Mouse (Mus musculus) embryonic facial prominence, embryonic 11.5 days (tissue): ENCODE results near the gene Usp21. TPM values are rescaled to one million over a fixed set of nuclear protein-coding genes. Genes with fewer than 3 reads are reported as not detected.

Source experiments
- ATAC-seq: fragments of 200-750 bp; cut with Nextera tagmentation; replicated peaks from 2 replicates; pipeline ENCODE4 v1.8.0; 2017; ENCODE audit warnings: low read depth; ENCODE audit not compliant: insufficient number of reproducible peaks, low FRiP score, low TSS enrichment
- DNase-seq: peaks from one replicate; pipeline ENCODE4 v3.0.0-alpha.2; 2015; ENCODE audit warnings: low spot score
- H3K27ac ChIP-seq: fragments of 300-500 bp; sonication (generic); replicated peaks from 2 replicates; pipeline ENCODE4 v1.5.1; 2014; ENCODE audit warnings: mild to moderate bottlenecking, low read depth, low read length, control low read depth
- H3K27me3 ChIP-seq: fragments of 300-500 bp; sonication (generic); 2 replicates; pipeline ENCODE4 v1.6.1; 2014; ENCODE audit warnings: mild to moderate bottlenecking, low read length, moderate library complexity, mixed read lengths; ENCODE audit not compliant: control insufficient read depth, insufficient read depth
- H3K36me3 ChIP-seq: fragments of 300-500 bp; sonication (generic); replicated peaks from 2 replicates; pipeline ENCODE4 v1.6.1; 2014; ENCODE audit warnings: low read depth, mild to moderate bottlenecking, low read length, moderate library complexity, mixed read lengths; ENCODE audit not compliant: control insufficient read depth, insufficient read depth
- H3K4me1 ChIP-seq: fragments of 300-500 bp; sonication (generic); 2 replicates; pipeline ENCODE4 v1.6.1; 2014; ENCODE audit warnings: low read length, mixed read lengths; ENCODE audit not compliant: control insufficient read depth, insufficient read depth
- H3K4me2 ChIP-seq: fragments of 300-500 bp; sonication (generic); 2 replicates; pipeline ENCODE4 v1.6.1; 2014; ENCODE audit warnings: low read depth, mild to moderate bottlenecking, control low read depth, low read length, moderate library complexity
- H3K4me3 ChIP-seq: fragments of 300-500 bp; sonication (generic); 2 replicates; pipeline ENCODE4 v1.5.1; 2014; ENCODE audit warnings: low read depth, low read length, control low read depth
- H3K9ac ChIP-seq: fragments of 300-500 bp; sonication (generic); replicated peaks from 2 replicates; pipeline ENCODE4 v1.6.1; 2014; ENCODE audit warnings: mild to moderate bottlenecking, control low read depth, low read length
- H3K9me3 ChIP-seq: fragments of 300-500 bp; sonication (generic); replicated peaks from 2 replicates; pipeline ENCODE4 v1.6.1; 2016; ENCODE audit warnings: mild to moderate bottlenecking, low read length, inconsistent platforms, mixed read lengths; ENCODE audit not compliant: control insufficient read depth
- WGBS: fragments of 180-500 bp; shearing (Covaris S2); extraction: QIAGEN DNeasy Blood & Tissue Kit; methylation state at CpG from one replicate; pipeline ENCODE4 v1.1.7; 2014; 5-methylcytosine and 5-hydroxymethylcytosine counted together
- polyA plus RNA-seq: library from polyadenylated mRNA; unstranded; fragments of >200 nt; fragmentation: Nextera tagmentation; extraction: Ambion mirVana; gene quantifications from 2 replicates; pipeline ENCODE4 v1.2.1, GENCODE M21; 2014

Usp21 gene
- polyA plus RNA-seq, 1 experiment from 2014 or later, result 96.1 TPM

GRCm38 (mm10) chr1:171278436-171278835 is 9.4 kb downstream of the Usp21 start:
- ATAC-seq (no peak), DNase-seq (no peak)
- H3K4me3 ChIP-seq, result no peak overlapping the region
- WGBS, result 94% methylated on average over 8 of the region's 8 CpGs
- no peaks in the 10 kb centered on the region for H3K9me3 ChIP-seq
- no peak overlapping the region for H3K9ac ChIP-seq
- H3K27ac ChIP-seq, result no peak overlapping the region
- peaks cover 6% of the 10 kb centered on the region for H3K36me3 ChIP-seq
- no peaks in the 10 kb centered on the region for H3K27me3 ChIP-seq
- peaks cover 6% of the 10 kb centered on the region; the same call in 1 of the 2 replicates for H3K4me1 ChIP-seq
- H3K4me2 ChIP-seq, result no peak overlapping the region

GRCm38 (mm10) chr1:171277736-171278135 is 10.1 kb downstream of the Usp21 start:
- Histone ChIP-seq H3K9ac (no peak overlapping the region), H3K9me3 (no peaks in the 10 kb centered on the region), H3K36me3 (peaks cover 8% of the 10 kb centered on the region), H3K4me1 (peaks cover 6% of the 10 kb centered on the region; the same call in 1 of the 2 replicates), H3K4me2 (no peak overlapping the region), H3K27me3 (no peaks in the 10 kb centered on the region), H3K27ac (no peak overlapping the region), H3K4me3 (no peak overlapping the region)
- ATAC-seq (no peak), DNase-seq (no peak)
- WGBS, result 84% methylated on average over 10 of the region's 10 CpGs

GRCm38 (mm10) chr1:171276110-171276748 is 11.6 kb downstream of the Usp21 start:
- ATAC-seq (no peak), DNase-seq (no peak)
- no peaks in the 10 kb centered on the region for H3K27me3 ChIP-seq
- no peak overlapping the region for H3K4me3 ChIP-seq
- H3K9me3 ChIP-seq, result no peaks in the 10 kb centered on the region
- peaks cover 7% of the 10 kb centered on the region for H3K4me1 ChIP-seq
- no peak overlapping the region for H3K27ac ChIP-seq
- H3K4me2 ChIP-seq, result no peak overlapping the region
- H3K36me3 ChIP-seq, result peaks cover 10% of the 10 kb centered on the region
- no peak overlapping the region for H3K9ac ChIP-seq
- 93% methylated on average over 14 of the region's 14 CpGs for WGBS

GRCm38 (mm10) chr1:171275144-171275734 is 12.6 kb downstream of the Usp21 start:
- H3K9me3 ChIP-seq, result no peaks in the 10 kb centered on the region

GRCm38 (mm10) chr1:171274171-171274570 is 13.6 kb downstream of the Usp21 start:
- Histone ChIP-seq H3K4me3 (no peak overlapping the region), H3K27me3 (no peaks in the 10 kb centered on the region), H3K4me1 (peaks cover 3% of the 10 kb centered on the region), H3K9me3 (no peaks in the 10 kb centered on the region), H3K9ac (no peak overlapping the region), H3K36me3 (peaks cover 10% of the 10 kb centered on the region), H3K27ac (no peak overlapping the region), H3K4me2 (no peak overlapping the region)
- ATAC-seq (no peak), DNase-seq (no peak)
- 96% methylated on average over 12 of the region's 12 CpGs for WGBS

More at GRCm38 (mm10) chr1:171275144-171275734, 12.6 kb downstream of the Usp21 start:
- H3K27me3 ChIP-seq, result no peaks in the 10 kb centered on the region
- H3K36me3 ChIP-seq, result peaks cover 10% of the 10 kb centered on the region
- WGBS, result 86% methylated on average over 11 of the region's 11 CpGs
- H3K4me3 ChIP-seq, result no peak overlapping the region
- peaks cover 9% of the 10 kb centered on the region for H3K4me1 ChIP-seq
- no peak overlapping the region for H3K4me2 ChIP-seq
- DNase-seq (no peak), ATAC-seq (no peak)
- no peak overlapping the region for H3K27ac ChIP-seq
- no peak overlapping the region for H3K9ac ChIP-seq

DNA sequence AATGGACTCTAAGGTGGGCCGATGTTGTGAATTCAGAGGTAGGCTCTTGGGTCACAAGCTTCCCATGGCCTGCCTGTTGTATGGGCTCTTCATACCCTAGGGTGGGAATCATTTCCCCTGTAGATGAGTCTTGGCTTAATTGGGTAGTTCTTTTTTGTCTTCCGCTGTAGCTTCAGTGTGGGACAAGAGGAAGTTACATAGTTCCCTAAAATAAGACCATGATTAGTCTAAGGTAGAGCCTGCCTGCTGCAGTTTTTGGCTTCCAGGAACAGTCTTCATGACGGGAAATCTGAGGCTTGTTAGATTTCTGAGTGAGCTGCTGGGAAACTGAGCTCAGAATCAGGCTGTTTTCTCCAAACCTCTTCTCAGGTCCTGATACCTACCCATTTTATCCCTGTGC is 15.7 kb downstream of the Usp21 start:
- Histone ChIP-seq H3K4me2 (no peak overlapping the region; the same call in 1 of the 2 replicates), H3K27ac (no peak overlapping the region), H3K36me3 (peaks cover 10% of the 10 kb centered on the region), H3K9me3 (no peaks in the 10 kb centered on the region), H3K4me1 (peaks cover 3% of the 10 kb centered on the region), H3K9ac (no peak overlapping the region), H3K27me3 (no peaks in the 10 kb centered on the region), H3K4me3 (no peak overlapping the region)
- DNase-seq, result no peak
- WGBS, result 94% methylated on average over 3 of the region's 3 CpGs
- ATAC-seq, result no peak

DNA sequence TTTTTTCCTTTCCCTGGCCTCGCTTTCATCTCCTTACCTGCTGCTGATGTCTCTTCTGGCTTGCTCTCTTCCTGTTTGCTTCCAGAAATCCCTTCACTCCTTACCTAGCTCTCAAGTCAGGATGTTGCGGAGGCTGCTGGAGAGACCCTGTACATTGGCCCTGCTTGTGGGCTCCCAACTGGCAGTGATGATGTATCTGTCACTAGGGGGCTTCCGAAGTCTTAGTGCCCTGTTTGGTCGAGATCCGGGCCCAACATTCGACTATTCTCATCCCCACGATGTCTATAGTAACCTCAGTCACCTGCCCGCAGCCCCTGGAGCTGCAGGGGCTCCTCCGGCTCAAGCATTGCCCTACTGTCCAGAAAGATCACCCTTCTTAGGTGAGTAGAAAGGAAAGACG is 16.2 kb downstream of the Usp21 start:
- no peak overlapping the region for H3K4me3 ChIP-seq
- peaks cover 3% of the 10 kb centered on the region for H3K4me1 ChIP-seq
- no peak for DNase-seq
- no peaks in the 10 kb centered on the region for H3K9me3 ChIP-seq
- H3K27ac ChIP-seq, result no peak overlapping the region
- ATAC-seq, result no peak
- no peaks in the 10 kb centered on the region for H3K27me3 ChIP-seq
- 63% methylated on average over 10 of the region's 10 CpGs for WGBS
- H3K9ac ChIP-seq, result no peak overlapping the region
- H3K36me3 ChIP-seq, result peaks cover 10% of the 10 kb centered on the region
- H3K4me2 ChIP-seq, result no peak overlapping the region; the same call in 1 of the 2 replicates

DNA sequence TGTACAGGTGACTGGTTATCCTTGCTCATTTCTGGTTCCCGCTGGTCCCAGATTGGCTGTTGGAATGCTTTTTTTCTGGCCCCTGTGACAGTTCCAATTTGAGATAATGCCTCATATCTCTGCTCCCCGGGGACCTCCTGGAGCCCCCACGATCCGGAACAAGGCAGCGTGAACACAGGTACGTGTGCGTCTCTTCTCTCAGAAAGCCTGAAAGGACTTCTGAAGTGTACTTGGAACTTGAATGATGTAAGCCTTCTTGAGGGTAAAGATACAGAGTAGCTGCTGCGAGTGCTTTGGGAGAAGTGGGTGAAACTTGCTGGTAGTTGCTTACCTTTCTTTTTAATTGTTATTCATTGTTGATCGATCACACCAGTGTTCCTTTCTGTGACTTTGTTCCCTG is 16.6 kb downstream of the Usp21 start:
- peak overlapping the region; percentile 72 for H3K9ac ChIP-seq
- peak overlapping the region; percentile 93 for H3K4me2 ChIP-seq
- peak overlapping the region; percentile 80 for H3K4me3 ChIP-seq
- 42% methylated on average over 9 of the region's 9 CpGs for WGBS
- H3K36me3 ChIP-seq, result peaks cover 10% of the 10 kb centered on the region
- ATAC-seq (no peak), DNase-seq (no peak)
- no peaks in the 10 kb centered on the region for H3K9me3 ChIP-seq
- H3K27me3 ChIP-seq, result no peaks in the 10 kb centered on the region
- peaks cover 3% of the 10 kb centered on the region for H3K4me1 ChIP-seq
- H3K27ac ChIP-seq, result no peak overlapping the region; the same call in 1 of the 2 replicates
